Mouse (Mus musculus): ENCODE measurements at regions not wholly inside any gene's neighbourhood (a gene's known extent, or its start where the extent isn't known, plus 50 kb on each side); places are given as distances from the start of the nearest gene placed in this dataset.

- no peak for TF ChIP-seq SRF (IDR thresholded peaks at IDR 0.05; ENCODE audit: control insufficient read depth, insufficient read length, low read depth)
- TF ChIP-seq POLR2A (IDR thresholded peaks at IDR 0.05; ENCODE audit: insufficient read length, low read depth): no peak
- no peak for TF ChIP-seq MAX (IDR thresholded peaks at IDR 0.05; ENCODE audit: low read depth)
- no peak for TF ChIP-seq E2F4 (IDR thresholded peaks at IDR 0.05; ENCODE audit: insufficient read depth)
- no peak for TF ChIP-seq USF1 (IDR thresholded peaks at IDR 0.05; ENCODE audit: low read depth)
- TF ChIP-seq MYOD1 (IDR thresholded peaks at IDR 0.05; ENCODE audit: control insufficient read depth in 1 of 3, insufficient read length in 2 of 3, low read depth in 2 of 3): no peak
Observed at GRCm38 (mm10) chr3:81292404-81292803, 256.2 kb downstream of the Pdgfc start.

Measured in myocyte (in vitro differentiated cells).